ENCODE assay signal across 36 mouse cellular contexts in genomic region chr4:138762266-138762665, GRCm38 (mm10). TPM values are rescaled to one million over a fixed set of nuclear protein-coding genes. Genes with fewer than 3 reads are reported as not detected.
DNase-seq lines count a peak whose midpoint lies in the region; ATAC-seq and TF ChIP-seq lines count a peak whose summit lies in the region.
"Had no signal": no experiment of that assay in that cellular context is flagged by ENCODE, and none has a peak within 500 bp of the region (broad histone marks: within the 10 kb centered on the region; RNA-seq: fewer than 3 reads in every experiment).

No protein-coding gene starts in this region.

- no peak overlapping the region for H3K4me2 ChIP-seq in stomach, postnatal 0 days (replicated peaks; ENCODE audit: low read depth)
- no peak overlapping the region for H3K4me2 ChIP-seq in kidney, embryonic 15.5 days
- H3K4me2 ChIP-seq: embryonic facial prominence, embryonic 13.5 days; forebrain, embryonic 12.5 days; forebrain, embryonic 15.5 days; heart, embryonic 12.5 days; heart, embryonic 15.5 days; hindbrain, embryonic 13.5 days; intestine, embryonic 15.5 days had no signal

- TF ChIP-seq EP300 in stomach, postnatal 0 days (optimal IDR thresholded peaks at IDR 0.05): no peak

- peak; percentile 10; the same call in 1 of the 2 replicates for TF ChIP-seq CTCF in stomach, postnatal 0 days (IDR thresholded peaks at IDR 0.05; ENCODE audit: low read depth)

- H3K9ac ChIP-seq in stomach, postnatal 0 days (ENCODE audit: low read length): no peak overlapping the region
- H3K9ac ChIP-seq in kidney, embryonic 15.5 days: no peak overlapping the region
- H3K9ac ChIP-seq: embryonic facial prominence, embryonic 13.5 days; forebrain, embryonic 12.5 days; forebrain, embryonic 15.5 days; heart, embryonic 12.5 days; heart, embryonic 15.5 days; hindbrain, embryonic 13.5 days; intestine, embryonic 15.5 days had no signal

- H3K27me3 ChIP-seq in stomach, postnatal 0 days (ENCODE audit: control insufficient read depth, insufficient read depth, low read length): no peaks in the 10 kb centered on the region
- no peaks in the 10 kb centered on the region for H3K27me3 ChIP-seq in kidney, embryonic 15.5 days
- H3K27me3 ChIP-seq: embryonic facial prominence, embryonic 13.5 days; forebrain, embryonic 12.5 days; forebrain, embryonic 15.5 days; heart, embryonic 15.5 days; hindbrain, embryonic 13.5 days; intestine, embryonic 15.5 days had no signal

- WGBS in stomach, postnatal 0 days: 69% methylated on average over 9 of the region's 9 CpGs
- WGBS in kidney, embryonic 15.5 days: 74% methylated on average over 9 of the region's 9 CpGs

- H3K36me3 ChIP-seq in stomach, postnatal 0 days (ENCODE audit: control insufficient read depth, insufficient read depth, low read length): no peaks in the 10 kb centered on the region
- H3K36me3 ChIP-seq in kidney, embryonic 15.5 days: no peaks in the 10 kb centered on the region
- H3K36me3 ChIP-seq: embryonic facial prominence, embryonic 10.5 days; embryonic facial prominence, embryonic 13.5 days; forebrain, embryonic 12.5 days; forebrain, embryonic 15.5 days; heart, embryonic 12.5 days; heart, embryonic 15.5 days; hindbrain, embryonic 10.5 days; hindbrain, embryonic 13.5 days; intestine, embryonic 15.5 days had no signal

- H3K27ac ChIP-seq in stomach, postnatal 0 days (replicated peaks): no peak overlapping the region
- no peak overlapping the region for H3K27ac ChIP-seq in kidney, embryonic 15.5 days
- H3K27ac ChIP-seq: embryonic facial prominence, embryonic 10.5 days; embryonic facial prominence, embryonic 13.5 days; forebrain, embryonic 12.5 days; forebrain, embryonic 15.5 days; heart, embryonic 15.5 days; hindbrain, embryonic 10.5 days; hindbrain, embryonic 13.5 days; intestine, embryonic 15.5 days had no signal

- no peaks in the 10 kb centered on the region for H3K9me3 ChIP-seq in stomach, postnatal 0 days (ENCODE audit: control insufficient read depth, low read length)
- H3K9me3 ChIP-seq in kidney, embryonic 15.5 days (replicated peaks): no peaks in the 10 kb centered on the region
- H3K9me3 ChIP-seq: embryonic facial prominence, embryonic 10.5 days; embryonic facial prominence, embryonic 13.5 days; forebrain, embryonic 12.5 days; forebrain, embryonic 15.5 days; heart, embryonic 12.5 days; heart, embryonic 15.5 days; hindbrain, embryonic 10.5 days; hindbrain, embryonic 13.5 days; intestine, embryonic 15.5 days had no signal

- ATAC-seq in stomach, postnatal 0 days (ENCODE audit: low FRiP score, low TSS enrichment): no peak; the same call in 1 of the 2 replicates
- no peak for ATAC-seq in kidney, embryonic 15.5 days (replicated peaks; ENCODE audit: low FRiP score)
- ATAC-seq: activated CD4-positive, CD25-positive, alpha-beta regulatory T cell, adult 4 months; CD4-positive, CD25-positive, alpha-beta regulatory T cell, adult 4 months; forebrain, embryonic 15.5 days; hindbrain, embryonic 16.5 days; intestine, embryonic 15.5 days; Patski had no signal

- H3K4me1 ChIP-seq in stomach, postnatal 0 days (replicated peaks; ENCODE audit: control insufficient read depth, insufficient read depth): no peaks in the 10 kb centered on the region
- 0 out of 2 replicates have a peak, but pooled peaks cover 5% of the 10 kb centered on the region for H3K4me1 ChIP-seq in kidney, embryonic 15.5 days
- H3K4me1 ChIP-seq: embryonic facial prominence, embryonic 13.5 days; forebrain, embryonic 12.5 days; forebrain, embryonic 15.5 days; heart, embryonic 12.5 days; heart, embryonic 15.5 days had no signal

- DNase-seq in adrenal gland, postnatal 14 days: peak; percentile 35
- no peak for DNase-seq in adrenal gland, postnatal 10 days
- DNase-seq in 416B (ENCODE audit: low read depth): peak; percentile 76
- peak; percentile 30 for DNase-seq in Muller cell, postnatal 12 days (ENCODE audit: inconsistent ontology term)
- no peak for DNase-seq in stomach, postnatal 0 days (ENCODE audit: low spot score)
- DNase-seq in lung, postnatal 36 days: no peak
- DNase-seq: cerebellum, adult 11 months; cerebellum, adult 2 months; cerebellum, adult 9-11 months; cerebellum, postnatal 25 days; gastrocnemius, postnatal 25 days; heart, adult 18-20 months; heart, postnatal 10 days; heart, postnatal 36 days; kidney, adult 11 months; kidney, adult 8-10 months had no signal

- H3K4me3 ChIP-seq in stomach, postnatal 0 days (ENCODE audit: low read depth, low read length): no peak overlapping the region
- no peak overlapping the region for H3K4me3 ChIP-seq in kidney, embryonic 15.5 days (replicated peaks)
- H3K4me3 ChIP-seq: embryonic facial prominence, embryonic 10.5 days; embryonic facial prominence, embryonic 13.5 days; erythroblast, embryonic 14.5 days; forebrain, embryonic 12.5 days; forebrain, embryonic 15.5 days; heart, embryonic 12.5 days; heart, embryonic 15.5 days; hindbrain, embryonic 10.5 days; hindbrain, embryonic 13.5 days; intestine, embryonic 15.5 days had no signal

RNA-seq across cellular contexts. Expression of gene Pla2g2f, which starts 4.8 kb away (rescaled TPM):
- 13.7 and 14.3 TPM in 2 replicates for total RNA-seq in adrenal gland, postnatal 14 days (2021)
- 1 to 10 TPM; 8.9 to 9.0 TPM for total RNA-seq in adrenal gland, postnatal 10 days (2021)
- 8.2 and 8.7 TPM in 2 replicates for polyA plus RNA-seq in stomach, postnatal 0 days (2015; fragmentation: Nextera tagmentation; extraction: Ambion mirVana)
- polyA plus RNA-seq in kidney, embryonic 15.5 days (2015; fragmentation: Nextera tagmentation; extraction: Ambion mirVana): 0.19 and 0.93 TPM in 2 replicates
- total RNA-seq: common myeloid progenitor, adult 5-6 weeks; gastrocnemius, postnatal 25 days had no signal
- polyA plus RNA-seq: activated CD4-positive, CD25-positive, alpha-beta regulatory T cell, adult 4 months; C2C12; CD4-positive, CD25-positive, alpha-beta regulatory T cell, adult 4 months; embryonic facial prominence, embryonic 10.5 days; erythroblast, embryonic 14.5 days; forebrain, embryonic 12.5 days; forebrain, embryonic 15.5 days; gonadal fat pad, adult 2 months; heart, embryonic 12.5 days; Patski had no signal

RNA-seq across cellular contexts. Expression of gene Pla2g2d, which starts 13.3 kb away (rescaled TPM):
- 1.1 and 10.7 TPM in 2 replicates for total RNA-seq in adrenal gland, postnatal 14 days (2021)
- total RNA-seq in adrenal gland, postnatal 10 days (2021): 1 to 10 TPM; 2.9 to 3.7 TPM
- polyA plus RNA-seq in stomach, postnatal 0 days (2015; fragmentation: Nextera tagmentation; extraction: Ambion mirVana): 0.21 and 0.27 TPM in 2 replicates
- 0.21 TPM in 1 of 2 replicates, not detected in the other for polyA plus RNA-seq in kidney, embryonic 15.5 days (2015; fragmentation: Nextera tagmentation; extraction: Ambion mirVana)
- total RNA-seq: common myeloid progenitor, adult 5-6 weeks; ES-E14; heart, postnatal 10 days had no signal
- polyA plus RNA-seq: C2C12; erythroblast, embryonic 14.5 days; forebrain, embryonic 12.5 days; forebrain, embryonic 15.5 days; heart, embryonic 12.5 days; heart, embryonic 15.5 days had no signal

RNA-seq across cellular contexts. Expression of gene Ubxn10, which starts 25.3 kb away (rescaled TPM):
- 0.89 and 1.1 TPM in 2 replicates for total RNA-seq in adrenal gland, postnatal 14 days (2021)
- total RNA-seq in adrenal gland, postnatal 10 days (2021): under 1 TPM; 0.72 to 0.76 TPM
- polyA plus RNA-seq in stomach, postnatal 0 days (2015; fragmentation: Nextera tagmentation; extraction: Ambion mirVana): 0.64 and 0.81 TPM in 2 replicates
- polyA plus RNA-seq in kidney, embryonic 15.5 days (2015; fragmentation: Nextera tagmentation; extraction: Ambion mirVana): 1.0 and 1.8 TPM in 2 replicates
- total RNA-seq: common myeloid progenitor, adult 5-6 weeks had no signal
- polyA plus RNA-seq: activated CD4-positive, CD25-positive, alpha-beta regulatory T cell, adult 4 months; C2C12; CD4-positive, CD25-positive, alpha-beta regulatory T cell, adult 4 months; erythroblast, embryonic 14.5 days; Patski had no signal

RNA-seq across cellular contexts. Expression of gene Pla2g2c, which starts 37.7 kb away (rescaled TPM):
- not detected in 2 replicates for total RNA-seq in adrenal gland, postnatal 14 days (2021)
- not detected for total RNA-seq in adrenal gland, postnatal 10 days (2021)
- polyA plus RNA-seq in stomach, postnatal 0 days (2015; fragmentation: Nextera tagmentation; extraction: Ambion mirVana): 0.30 and 0.31 TPM in 2 replicates
- polyA plus RNA-seq in kidney, embryonic 15.5 days (2015; fragmentation: Nextera tagmentation; extraction: Ambion mirVana): 0.33 and 0.45 TPM in 2 replicates
- total RNA-seq: common myeloid progenitor, adult 5-6 weeks; gastrocnemius, adult 8-10 months; gastrocnemius, postnatal 25 days; heart, postnatal 10 days had no signal
- polyA plus RNA-seq: activated CD4-positive, CD25-positive, alpha-beta regulatory T cell, adult 4 months; C2C12; CD4-positive, CD25-positive, alpha-beta regulatory T cell, adult 4 months; erythroblast, embryonic 14.5 days; Patski had no signal

Comparison
In these comparisons a context has a peak if more than half of its experiments do, and no peak if none do; other contexts are left out.
1. DNase-seq: peak in adrenal gland, postnatal 14 days (single experiment), 416B (single experiment) and Muller cell, postnatal 12 days (single experiment); none in adrenal gland, postnatal 10 days (single experiment), stomach, postnatal 0 days (single experiment) and lung, postnatal 36 days (single experiment).